Mouse (Mus musculus) lung, postnatal 4 days (tissue): ENCODE results near the gene Vgll2.

ENCODE experiments used
- DNase-seq, 2 experiments: peaks; one replicate each; pipeline ENCODE4 v3.0.0; 2021

The Vgll2 gene

GRCm38 (mm10) chr10:52022413-52023212 is at the start of gene Vgll2:
Gene Vgll2, plus strand, starts transcription at chr10:52022502.
- peak; percentile 11 to 33 for DNase-seq

GRCm38 (mm10) chr10:51975137-51975536 is 47.2 kb upstream of the Vgll2 start:
- DNase-seq, result no peak

- DNase-seq, result no peak
Measured at GRCm38 (mm10) chr10:51975587-51975986, 46.7 kb upstream of the Vgll2 start.

GRCm38 (mm10) chr10:51981651-51982050 is 40.7 kb upstream of the Vgll2 start:
- DNase-seq, result no peak

GRCm38 (mm10) chr10:51982395-51982794 is 39.9 kb upstream of the Vgll2 start:
- no peak for DNase-seq

GRCm38 (mm10) chr10:52018471-52018870 is 3.8 kb upstream of the Vgll2 start:
- no peak for DNase-seq

- DNase-seq, result no peak
Measured at GRCm38 (mm10) chr10:52021231-52021630, 1.1 kb upstream of the Vgll2 start.

GRCm38 (mm10) chr10:52021736-52022394 is 437 bp upstream of the Vgll2 start:
- DNase-seq, result no peak

GRCm38 (mm10) chr10:52023213-52024052 is 1.1 kb downstream of the Vgll2 start:
- DNase-seq, result no peak

- no peak for DNase-seq
Measured at GRCm38 (mm10) chr10:52024053-52024410, 1.7 kb downstream of the Vgll2 start.

GRCm38 (mm10) chr10:52025291-52025690 is 3.0 kb downstream of the Vgll2 start:
- DNase-seq, result no peak

- DNase-seq, result no peak
Measured at GRCm38 (mm10) chr10:52025821-52026220, 3.5 kb downstream of the Vgll2 start.

- no peak for DNase-seq
Measured at GRCm38 (mm10) chr10:52027161-52028035, 5.1 kb downstream of the Vgll2 start.

GRCm38 (mm10) chr10:52028561-52029370 is 6.5 kb downstream of the Vgll2 start:
- DNase-seq, result no peak

GRCm38 (mm10) chr10:52029421-52030080 is 7.2 kb downstream of the Vgll2 start:
- no peak for DNase-seq

GRCm38 (mm10) chr10:52033729-52034128 is 11.4 kb downstream of the Vgll2 start:
- DNase-seq, result no peak

- no peak for DNase-seq
Measured at GRCm38 (mm10) chr10:52039392-52039791, 17.1 kb downstream of the Vgll2 start.

- no peak for DNase-seq
Measured at GRCm38 (mm10) chr10:52043086-52043485, 20.8 kb downstream of the Vgll2 start.

- no peak for DNase-seq
Measured at GRCm38 (mm10) chr10:52048287-52048686, 26.0 kb downstream of the Vgll2 start.

- peak in 1 of 2 experiments; percentile 46 for DNase-seq
Measured at GRCm38 (mm10) chr10:52072482-52072881, 50.2 kb downstream of the Vgll2 start.
